Mouse (Mus musculus) kidney, postnatal 36 days (tissue): ENCODE data around the gene Gm8994.

ENCODE experiments used
- DNase-seq, 2 experiments: peaks; one replicate each; pipeline ENCODE4 v3.0.0; 2021 to 2022; ENCODE audit warnings: mixed read lengths in 2 of 2

Gene Gm8994

DNA sequence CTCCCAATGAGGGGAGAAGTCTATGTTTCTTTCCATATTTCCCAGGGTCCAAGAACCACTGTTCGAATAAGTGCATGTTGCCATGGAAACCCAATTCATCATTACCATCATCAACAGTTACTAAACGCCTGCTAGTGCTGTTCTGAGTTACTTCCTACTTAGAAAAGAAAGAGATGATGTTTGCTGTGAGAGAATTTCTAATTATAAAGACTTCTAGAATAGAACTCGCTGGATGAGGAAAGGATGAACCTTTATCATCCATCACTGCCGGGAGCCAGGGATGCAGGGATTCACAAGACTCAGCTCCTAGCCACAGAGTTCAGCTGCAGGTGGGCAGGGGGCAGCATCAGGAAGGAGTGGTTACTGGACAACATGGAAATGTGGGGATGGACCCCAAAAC lies 36.7 kb downstream of the Gm8994 start:
- no peak for DNase-seq

DNA sequence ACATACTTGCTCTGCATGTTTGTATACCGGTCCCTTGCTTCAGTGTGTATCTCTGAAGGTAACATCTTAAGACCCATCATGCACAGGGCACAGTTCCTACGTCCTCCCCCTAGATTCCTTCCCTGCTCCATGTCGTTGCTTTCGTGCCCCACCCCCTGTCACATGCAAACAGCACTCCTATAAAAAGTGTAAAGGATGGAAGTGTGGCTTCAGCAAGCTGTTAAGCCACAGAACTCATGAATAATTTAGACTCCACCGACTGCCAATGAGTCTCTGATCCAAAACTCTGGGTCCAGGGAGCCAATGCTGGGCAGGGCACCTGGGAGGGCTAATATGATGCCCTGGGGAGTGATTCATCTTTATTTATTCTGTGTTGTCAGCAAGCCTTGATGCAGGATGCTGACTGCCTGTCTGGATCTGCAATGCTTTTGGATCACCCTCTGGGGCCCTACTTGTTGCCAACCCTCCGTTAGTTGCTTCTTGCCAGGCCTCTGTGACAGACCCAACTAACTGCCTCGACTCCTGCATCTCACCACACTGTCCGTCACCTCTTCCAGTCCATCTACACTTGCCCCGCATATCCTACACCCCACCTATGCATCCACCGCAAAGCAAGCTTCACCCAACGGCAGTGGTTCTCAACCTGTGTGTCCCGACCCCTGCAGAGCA lies 37.2 kb downstream of the Gm8994 start:
- no peak for DNase-seq

GRCm38 (mm10) chr6:136376097-136376496 lies 48.8 kb downstream of the Gm8994 start:
- DNase-seq, result no peak
